Mouse (Mus musculus) bone marrow, adult 2 months (tissue): Measurements from ENCODE around the gene Rab5b.

Experiments used
- CTCF ChIP-seq: fragments of 200-500 bp; IDR thresholded peaks from 2 replicates; pipeline ENCODE4 v1.5.1; 2011; ENCODE audit warnings: low read length, control low read depth; ENCODE audit not compliant: control insufficient read depth, insufficient read depth
- POLR2A ChIP-seq: fragments of 200-500 bp; IDR thresholded peaks from 2 replicates; pipeline ENCODE4 v1.6.1; 2011; ENCODE audit warnings: low read depth, mild to moderate bottlenecking, control low read depth, low read length, borderline replicate concordance; ENCODE audit not compliant: control insufficient read depth

- no peak for TF ChIP-seq CTCF
- no peak for TF ChIP-seq POLR2A
Measured at GRCm38 (mm10) chr10:128631571-128631970, 64.5 kb downstream of the Rab5b start.
